Mouse (Mus musculus): Measurements from ENCODE around the gene Cacna1s. TPM values are rescaled to one million over a fixed set of nuclear protein-coding genes. Genes with fewer than 3 reads are reported as not detected.

The Cacna1s gene
- polyA plus RNA-seq, 1 experiment from 2014 or later: 0.54 TPM

DNA sequence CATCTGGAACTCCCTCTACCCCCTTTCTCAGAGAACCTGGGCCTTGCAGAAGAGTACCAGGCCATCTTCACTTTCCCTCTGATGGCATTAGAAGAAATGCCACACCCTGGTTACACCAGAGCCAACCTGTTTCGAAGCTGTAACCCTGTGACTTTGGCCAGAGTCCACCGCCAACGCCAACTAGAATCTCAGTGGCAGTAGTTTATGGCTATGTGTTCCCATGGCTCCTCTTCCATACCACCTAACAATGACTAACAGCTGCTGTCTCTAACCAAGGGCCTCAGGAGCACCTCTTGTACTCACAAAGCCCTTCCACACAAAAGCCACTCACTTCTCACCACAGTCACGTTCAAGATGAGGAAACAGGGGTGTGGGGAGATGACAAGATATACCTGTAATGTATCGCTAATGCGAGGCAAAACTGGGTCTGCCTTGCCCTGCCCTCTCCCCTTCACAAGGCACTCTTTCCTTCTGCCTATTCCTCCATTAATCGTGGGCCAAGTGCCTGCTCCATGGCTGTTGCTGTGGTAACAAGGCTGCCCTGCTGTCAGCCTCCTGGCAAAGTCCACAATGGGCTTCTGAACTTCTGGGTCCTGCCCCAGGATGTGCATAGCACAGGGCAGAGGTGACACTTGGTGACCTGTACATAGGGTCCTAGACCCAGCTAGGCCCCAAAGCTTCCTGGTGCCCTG lies 67.2 kb downstream of the Cacna1s start:
- H3K4me1 ChIP-seq (replicated peaks; ENCODE audit: control insufficient read depth, insufficient read depth, low read length): peaks cover 12% of the 10 kb centered on the region
- no peak for ATAC-seq

DNA sequence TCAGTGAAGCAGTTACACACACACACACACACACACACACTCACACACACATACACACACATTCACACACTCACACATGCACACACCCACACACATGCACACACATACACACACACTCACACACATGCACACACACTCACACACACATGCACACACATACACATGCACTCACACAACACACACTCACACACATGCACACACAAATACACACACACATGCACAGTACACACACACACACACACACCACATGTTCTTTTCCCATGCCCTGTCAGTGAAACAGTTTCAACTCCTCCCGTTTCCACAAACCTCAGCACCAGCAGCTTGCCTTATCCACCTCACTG lies 67.7 kb downstream of the Cacna1s start:
- Histone ChIP-seq H3K27me3 (replicated peaks; ENCODE audit: control insufficient read depth, insufficient read depth, low read length) (no peaks in the 10 kb centered on the region), H3K9ac (replicated peaks; ENCODE audit: low read depth, low read length) (no peak overlapping the region), H3K9me3 (ENCODE audit: control insufficient read depth, low read length) (no peaks in the 10 kb centered on the region), H3K4me1 (replicated peaks; ENCODE audit: control insufficient read depth, insufficient read depth, low read length) (peaks cover 12% of the 10 kb centered on the region), H3K27ac (ENCODE audit: low read length) (no peak overlapping the region), H3K4me3 (replicated peaks; ENCODE audit: low read length) (no peak overlapping the region), H3K4me2 (ENCODE audit: low read length) (no peak overlapping the region), H3K36me3 (ENCODE audit: control insufficient read depth, insufficient read depth) (no peaks in the 10 kb centered on the region)
- ATAC-seq: no peak
- 74% methylated on average over 1 of the region's 1 CpGs for WGBS

More for the DNA sequence above, 67.2 kb downstream of the Cacna1s start:
- no peak overlapping the region for H3K9ac ChIP-seq (replicated peaks; ENCODE audit: low read depth, low read length)
- H3K27me3 ChIP-seq (replicated peaks; ENCODE audit: control insufficient read depth, insufficient read depth, low read length): no peaks in the 10 kb centered on the region
- H3K4me2 ChIP-seq (ENCODE audit: low read length): no peak overlapping the region
- 70% methylated on average over 7 of the region's 7 CpGs for WGBS
- no peak overlapping the region for H3K4me3 ChIP-seq (replicated peaks; ENCODE audit: low read length)
- no peak overlapping the region for H3K27ac ChIP-seq (ENCODE audit: low read length)
- no peaks in the 10 kb centered on the region for H3K36me3 ChIP-seq (ENCODE audit: control insufficient read depth, insufficient read depth)
- no peaks in the 10 kb centered on the region for H3K9me3 ChIP-seq (ENCODE audit: control insufficient read depth, low read length)

DNA sequence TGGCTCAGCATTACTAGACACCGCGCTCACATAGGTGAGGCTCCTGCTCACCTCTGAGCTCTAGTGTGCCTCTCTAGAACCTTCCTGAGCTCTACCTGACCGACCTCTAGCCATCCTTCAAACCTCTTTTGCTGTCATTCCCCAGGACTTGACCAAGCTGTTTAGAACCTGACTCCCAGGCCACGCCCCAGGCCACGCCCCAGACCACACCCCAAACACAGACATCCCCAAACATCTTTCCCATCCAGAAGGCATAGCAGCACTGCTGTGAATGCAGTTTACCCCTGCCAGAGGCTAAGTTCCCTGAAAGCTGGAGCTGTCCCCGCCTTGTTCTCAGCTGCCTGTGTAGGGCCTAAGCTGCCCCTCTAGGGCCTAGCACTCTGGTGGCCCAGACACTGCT lies 68.2 kb downstream of the Cacna1s start:
- WGBS: 51% methylated on average over 6 of the region's 6 CpGs
- no peaks in the 10 kb centered on the region for H3K36me3 ChIP-seq (ENCODE audit: control insufficient read depth, insufficient read depth)
- H3K9ac ChIP-seq (replicated peaks; ENCODE audit: low read depth, low read length): no peak overlapping the region
- peaks cover 12% of the 10 kb centered on the region for H3K4me1 ChIP-seq (replicated peaks; ENCODE audit: control insufficient read depth, insufficient read depth, low read length)
- ATAC-seq: no peak
- no peaks in the 10 kb centered on the region for H3K9me3 ChIP-seq (ENCODE audit: control insufficient read depth, low read length)
- no peak overlapping the region for H3K27ac ChIP-seq (ENCODE audit: low read length)
- no peak overlapping the region for H3K4me3 ChIP-seq (replicated peaks; ENCODE audit: low read length)
- no peaks in the 10 kb centered on the region for H3K27me3 ChIP-seq (replicated peaks; ENCODE audit: control insufficient read depth, insufficient read depth, low read length)
- no peak overlapping the region for H3K4me2 ChIP-seq (ENCODE audit: low read length)

DNA sequence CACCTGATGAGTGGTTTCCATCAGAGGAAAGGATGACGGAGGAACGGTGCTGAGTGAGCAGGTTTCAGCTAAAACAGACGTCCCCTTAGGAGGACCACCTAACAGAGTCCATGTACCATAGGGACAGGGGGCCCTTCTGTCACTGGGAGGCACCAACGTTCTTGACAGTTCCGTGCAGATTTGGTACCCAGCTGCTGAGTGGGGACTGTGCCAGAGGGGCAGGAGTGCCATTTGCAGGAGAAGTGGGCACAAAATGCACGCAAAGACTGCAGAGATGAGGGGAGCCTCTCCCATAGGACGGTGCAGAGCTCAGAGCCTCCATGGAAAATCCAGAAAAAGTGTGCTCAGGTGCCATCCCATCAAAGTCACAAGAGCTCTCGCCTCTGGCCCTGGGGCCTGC lies 69.5 kb downstream of the Cacna1s start:
- Histone ChIP-seq H3K27me3 (replicated peaks; ENCODE audit: control insufficient read depth, insufficient read depth, low read length) (no peaks in the 10 kb centered on the region), H3K4me1 (replicated peaks; ENCODE audit: control insufficient read depth, insufficient read depth, low read length) (peaks cover 12% of the 10 kb centered on the region), H3K9ac (replicated peaks; ENCODE audit: low read depth, low read length) (no peak overlapping the region), H3K4me3 (replicated peaks; ENCODE audit: low read length) (no peak overlapping the region), H3K27ac (ENCODE audit: low read length) (no peak overlapping the region), H3K36me3 (ENCODE audit: control insufficient read depth, insufficient read depth) (no peaks in the 10 kb centered on the region), H3K4me2 (ENCODE audit: low read length) (no peak overlapping the region), H3K9me3 (ENCODE audit: control insufficient read depth, low read length) (no peaks in the 10 kb centered on the region)
- ATAC-seq: no peak
- WGBS: 55% methylated on average over 8 of the region's 8 CpGs

DNA sequence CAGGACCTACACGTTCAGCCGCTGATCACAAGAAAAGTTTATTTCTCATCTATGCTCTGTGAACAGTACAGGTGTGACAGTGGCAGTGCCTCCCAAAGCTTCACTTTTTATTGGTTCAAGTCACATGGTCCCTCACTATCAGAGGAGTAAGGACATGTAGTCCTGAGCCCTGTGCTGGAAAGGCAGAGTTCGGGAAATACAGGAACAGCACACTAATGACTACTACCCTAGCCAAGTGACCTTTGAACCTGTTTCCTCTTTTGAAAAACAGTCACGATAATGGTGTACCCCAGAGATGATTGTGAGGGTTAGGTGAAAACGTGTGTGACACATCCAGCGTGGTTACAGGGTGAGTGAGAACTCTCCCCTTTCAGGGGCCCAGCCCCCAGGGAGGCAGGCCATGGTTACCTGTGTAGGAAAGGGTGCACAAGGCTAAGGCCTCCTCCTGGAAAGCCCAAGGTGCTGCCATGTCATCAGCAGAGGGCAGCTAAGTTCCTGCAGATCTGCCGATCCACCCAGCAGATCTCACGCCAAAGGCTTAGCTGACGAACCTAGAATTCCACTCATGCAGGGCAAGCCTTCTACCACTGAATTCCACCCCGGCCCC lies 73.7 kb downstream of the Cacna1s start:
- peaks cover 20% of the 10 kb centered on the region for H3K4me1 ChIP-seq (replicated peaks; ENCODE audit: control insufficient read depth, insufficient read depth, low read length)
- no peaks in the 10 kb centered on the region for H3K27me3 ChIP-seq (replicated peaks; ENCODE audit: control insufficient read depth, insufficient read depth, low read length)
- H3K4me2 ChIP-seq (ENCODE audit: low read length): no peak overlapping the region
- H3K9me3 ChIP-seq (ENCODE audit: control insufficient read depth, low read length): no peaks in the 10 kb centered on the region
- no peaks in the 10 kb centered on the region for H3K36me3 ChIP-seq (ENCODE audit: control insufficient read depth, insufficient read depth)
- H3K9ac ChIP-seq (replicated peaks; ENCODE audit: low read depth, low read length): no peak overlapping the region
- H3K27ac ChIP-seq (ENCODE audit: low read length): no peak overlapping the region
- no peak for ATAC-seq
- H3K4me3 ChIP-seq (replicated peaks; ENCODE audit: low read length): no peak overlapping the region
- 89% methylated on average over 10 of the region's 10 CpGs for whole genome bisulfite sequencing

DNA sequence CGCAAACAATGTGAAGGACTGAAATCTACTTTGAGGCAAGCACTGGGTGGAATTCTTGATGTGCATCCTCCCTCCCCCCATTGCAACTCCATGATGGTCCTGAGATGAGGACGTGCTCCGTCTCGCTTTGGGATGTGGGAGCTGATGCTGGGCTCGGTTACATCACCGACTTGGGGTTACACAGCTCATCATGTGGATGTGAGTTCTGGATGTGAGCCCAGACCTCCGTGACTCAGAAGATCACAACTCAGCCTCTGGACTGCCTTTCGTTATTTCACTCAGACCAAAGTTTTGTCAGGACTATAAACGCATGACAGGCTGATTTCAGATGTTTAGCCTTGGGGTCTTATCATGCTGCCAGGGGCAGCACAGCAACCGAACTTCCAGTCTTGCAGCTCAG lies 74.3 kb downstream of the Cacna1s start:
- H3K27me3 ChIP-seq (replicated peaks; ENCODE audit: control insufficient read depth, insufficient read depth, low read length): no peaks in the 10 kb centered on the region
- no peaks in the 10 kb centered on the region for H3K9me3 ChIP-seq (ENCODE audit: control insufficient read depth, low read length)
- 70% methylated on average over 10 of the region's 10 CpGs for WGBS
- no peak overlapping the region for H3K9ac ChIP-seq (replicated peaks; ENCODE audit: low read depth, low read length)
- ATAC-seq: no peak
- H3K4me2 ChIP-seq (ENCODE audit: low read length): no peak overlapping the region
- H3K4me3 ChIP-seq (replicated peaks; ENCODE audit: low read length): no peak overlapping the region
- H3K36me3 ChIP-seq (ENCODE audit: control insufficient read depth, insufficient read depth): no peaks in the 10 kb centered on the region
- peaks cover 20% of the 10 kb centered on the region for H3K4me1 ChIP-seq (replicated peaks; ENCODE audit: control insufficient read depth, insufficient read depth, low read length)
- no peak overlapping the region for H3K27ac ChIP-seq (ENCODE audit: low read length)

DNA sequence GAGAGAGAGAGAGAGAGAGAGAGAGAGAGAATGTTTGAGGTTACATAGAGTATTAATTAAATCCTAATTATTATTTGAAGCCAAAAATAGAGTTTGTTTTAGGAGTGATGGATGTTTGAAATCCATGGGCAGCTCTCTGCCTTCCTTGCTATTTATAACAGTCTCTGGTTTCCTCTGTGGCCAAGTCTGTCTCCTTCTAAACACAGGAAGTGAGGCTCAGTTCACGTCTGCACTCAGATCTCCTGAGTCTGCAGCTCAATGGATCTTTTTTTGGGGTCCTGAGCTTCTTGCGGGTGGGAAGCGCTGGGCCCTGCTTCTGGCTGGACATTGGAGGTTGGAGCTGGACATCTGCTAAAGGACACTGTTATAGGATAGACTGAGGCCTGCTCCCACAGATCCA lies 75.3 kb downstream of the Cacna1s start:
- Histone ChIP-seq H3K27me3 (replicated peaks; ENCODE audit: control insufficient read depth, insufficient read depth, low read length) (no peaks in the 10 kb centered on the region), H3K27ac (ENCODE audit: low read length) (no peak overlapping the region), H3K4me3 (replicated peaks; ENCODE audit: low read length) (no peak overlapping the region), H3K4me2 (ENCODE audit: low read length) (no peak overlapping the region), H3K9ac (replicated peaks; ENCODE audit: low read depth, low read length) (no peak overlapping the region), H3K9me3 (ENCODE audit: control insufficient read depth, low read length) (no peaks in the 10 kb centered on the region), H3K4me1 (replicated peaks; ENCODE audit: control insufficient read depth, insufficient read depth, low read length) (peaks cover 20% of the 10 kb centered on the region), H3K36me3 (ENCODE audit: control insufficient read depth, insufficient read depth) (no peaks in the 10 kb centered on the region)
- WGBS: 78% methylated on average over 3 of the region's 3 CpGs
- ATAC-seq: no peak

DNA sequence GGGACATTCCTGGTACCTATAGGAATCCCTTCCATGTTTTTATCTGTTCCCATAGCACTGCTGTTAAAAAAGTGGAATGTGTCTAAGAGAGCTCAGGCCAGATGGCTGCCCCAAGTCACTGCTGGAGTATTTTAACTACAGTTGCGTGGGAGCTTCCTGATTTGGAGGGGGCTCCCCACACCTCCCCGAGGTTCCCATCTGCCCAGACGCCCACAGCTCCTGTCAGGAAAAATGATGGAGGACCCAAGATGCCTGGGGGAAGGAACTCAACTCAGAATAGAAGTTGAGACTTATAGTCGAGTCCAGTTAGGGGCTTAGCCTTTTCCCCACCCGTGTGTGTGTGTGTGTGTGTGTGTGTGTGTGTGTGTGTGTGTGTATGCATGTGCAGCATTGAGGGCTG lies 75.9 kb downstream of the Cacna1s start:
- Histone ChIP-seq H3K9ac (replicated peaks; ENCODE audit: low read depth, low read length) (no peak overlapping the region), H3K27me3 (replicated peaks; ENCODE audit: control insufficient read depth, insufficient read depth, low read length) (no peaks in the 10 kb centered on the region), H3K36me3 (ENCODE audit: control insufficient read depth, insufficient read depth) (no peaks in the 10 kb centered on the region), H3K4me1 (replicated peaks; ENCODE audit: control insufficient read depth, insufficient read depth, low read length) (peaks cover 25% of the 10 kb centered on the region), H3K27ac (ENCODE audit: low read length) (no peak overlapping the region), H3K9me3 (ENCODE audit: control insufficient read depth, low read length) (no peaks in the 10 kb centered on the region), H3K4me2 (ENCODE audit: low read length) (no peak overlapping the region), H3K4me3 (replicated peaks; ENCODE audit: low read length) (no peak overlapping the region)
- WGBS: 57% methylated on average over 5 of the region's 5 CpGs
- no peak for ATAC-seq

DNA sequence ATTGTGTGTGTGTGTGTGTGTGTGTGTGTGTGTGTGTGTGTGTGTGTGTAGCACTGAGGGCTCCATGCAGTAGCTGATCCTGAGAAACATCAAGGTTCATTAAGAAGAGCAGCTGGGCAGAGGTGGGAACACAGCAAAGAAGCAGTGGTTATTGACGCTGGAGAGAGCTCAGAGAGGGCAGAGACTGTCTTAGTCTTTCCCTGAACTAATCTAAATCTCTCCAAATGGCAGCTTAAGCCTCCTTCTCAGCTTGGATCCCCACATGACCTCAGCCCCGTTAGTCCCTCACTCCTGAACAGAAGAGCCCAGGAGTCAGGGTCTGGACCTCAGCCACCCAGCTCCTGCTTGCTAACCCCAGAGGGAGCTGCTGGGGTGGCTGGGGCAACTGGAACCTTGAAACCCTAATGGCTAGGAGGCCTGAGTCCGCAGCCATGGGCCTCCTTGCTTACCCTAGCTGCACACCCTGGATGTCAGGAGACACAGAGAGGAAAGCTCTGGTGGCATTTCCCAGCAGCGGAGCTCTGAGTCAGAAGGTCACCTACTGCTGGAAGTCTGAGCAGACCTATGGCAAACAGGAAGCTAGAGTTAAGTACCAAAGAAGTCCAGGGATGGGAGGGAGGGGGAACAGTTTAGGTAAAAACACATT lies 76.5 kb downstream of the Cacna1s start:
- no peak overlapping the region for H3K27ac ChIP-seq (ENCODE audit: low read length)
- H3K4me2 ChIP-seq (ENCODE audit: low read length): no peak overlapping the region
- H3K9ac ChIP-seq (replicated peaks; ENCODE audit: low read depth, low read length): no peak overlapping the region; the same call in 1 of the 2 replicates
- WGBS: 52% methylated on average over 4 of the region's 4 CpGs
- no peak for ATAC-seq
- no peaks in the 10 kb centered on the region for H3K36me3 ChIP-seq (ENCODE audit: control insufficient read depth, insufficient read depth)
- peaks cover 32% of the 10 kb centered on the region for H3K4me1 ChIP-seq (replicated peaks; ENCODE audit: control insufficient read depth, insufficient read depth, low read length)
- no peaks in the 10 kb centered on the region for H3K27me3 ChIP-seq (replicated peaks; ENCODE audit: control insufficient read depth, insufficient read depth, low read length)
- H3K4me3 ChIP-seq (replicated peaks; ENCODE audit: low read length): no peak overlapping the region
- H3K9me3 ChIP-seq (ENCODE audit: control insufficient read depth, low read length): no peaks in the 10 kb centered on the region
